Mouse (Mus musculus) embryonic fibroblast, embryonic 13.5 days (primary cell): Measurements from ENCODE around the gene CK137956.

Experiments used
- CTCF ChIP-seq: IDR thresholded peaks from 2 replicates; pipeline ENCODE4 v1.5.1; 2011; ENCODE audit warnings: mild to moderate bottlenecking, control low read depth, low read length, moderate library complexity, borderline replicate concordance; ENCODE audit not compliant: insufficient read depth
- POLR2A ChIP-seq: IDR thresholded peaks from 2 replicates; pipeline ENCODE4 v1.6.1; 2011; ENCODE audit warnings: low read depth, mild to moderate bottlenecking, control low read depth, low read length, moderate library complexity

GRCm38 (mm10) chr4:127987784-127988455 is 17.2 kb upstream of the CK137956 start, which contains the start of gene Csmd2:
- no peak for TF ChIP-seq CTCF
- TF ChIP-seq POLR2A, result no peak
